Mouse (Mus musculus): ENCODE results near the gene Zp1. TPM values are rescaled to one million over a fixed set of nuclear protein-coding genes. Genes with fewer than 3 reads are reported as not detected.

Gene Zp1
- polyA plus RNA-seq, 1 experiment from 2014 or later = not detected

DNA sequence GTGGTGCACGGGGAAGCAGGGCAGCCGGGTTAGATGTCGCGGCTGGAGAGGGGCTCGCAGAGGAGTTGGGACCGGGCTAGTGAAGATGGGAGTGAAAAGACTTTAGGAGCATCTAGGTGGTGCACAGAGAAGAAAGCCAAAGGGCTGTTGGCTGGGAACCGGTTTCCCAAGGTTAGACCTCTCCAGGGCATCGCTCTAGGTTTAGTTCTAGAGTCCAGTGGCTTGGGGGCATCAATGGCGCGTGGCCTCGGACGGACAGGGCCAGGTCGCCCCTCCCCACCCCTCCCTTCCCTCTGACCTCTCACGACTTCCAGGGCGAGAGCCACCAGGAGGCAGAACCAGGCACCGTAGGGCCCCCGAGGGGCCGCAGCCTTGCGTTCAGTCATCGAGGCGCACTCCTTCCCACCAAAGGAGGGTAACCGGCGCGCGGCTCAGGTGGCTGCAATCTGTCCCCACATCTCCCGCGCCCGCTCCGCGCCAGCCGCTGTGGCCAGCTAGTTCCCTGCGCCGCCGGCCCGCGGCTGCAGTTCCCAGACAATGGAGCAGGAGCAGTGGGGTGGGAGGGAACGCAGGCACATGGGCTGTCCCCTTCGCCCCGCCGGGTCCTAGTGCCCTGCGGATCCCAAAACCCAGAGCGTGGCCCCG is 51.1 kb downstream of the Zp1 start:
- Histone ChIP-seq H3K36me3 (peaks cover 67% of the 10 kb centered on the region), H3K4me1 (peaks cover 34% of the 10 kb centered on the region), H3K4me3 (peak overlapping the region; percentile 84), H3K9ac (peak overlapping the region; percentile 92), H3K4me2 (replicated peaks) (peak overlapping the region; percentile 91), H3K27ac (peak overlapping the region; percentile 90), H3K9me3 (no peaks in the 10 kb centered on the region), H3K27me3 (no peaks in the 10 kb centered on the region)
- WGBS = under 1% methylated on average over 43 of the region's 43 CpGs
- peak; percentile 93 for ATAC-seq (ENCODE audit: low FRiP score, low read depth)

DNA sequence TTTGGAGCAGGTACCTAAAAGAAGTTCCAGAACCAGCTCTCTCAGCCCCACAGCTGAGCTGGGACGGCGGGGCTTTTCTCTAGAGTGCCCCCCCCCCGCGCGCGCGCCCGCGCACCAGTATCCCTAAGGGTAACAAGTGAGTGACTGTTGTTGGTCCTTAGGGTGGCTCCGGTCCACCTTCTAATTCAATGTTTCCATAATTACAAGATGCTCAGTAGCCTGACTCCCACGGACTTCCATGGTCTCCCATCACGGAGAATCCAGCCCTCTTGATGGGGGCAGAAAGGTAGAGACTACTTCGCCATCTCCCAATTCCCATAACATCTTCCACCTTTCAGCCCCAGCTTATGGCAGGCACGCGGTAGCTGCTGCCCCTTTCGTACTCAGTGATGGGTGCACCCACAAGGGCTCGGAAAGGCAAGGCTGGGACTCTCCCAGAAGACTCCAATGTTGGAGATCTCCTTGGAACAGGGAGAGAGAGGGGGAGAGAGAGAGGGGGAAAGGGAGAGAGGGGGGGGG is 51.8 kb downstream of the Zp1 start:
- Histone ChIP-seq H3K4me1 (peaks cover 34% of the 10 kb centered on the region), H3K9ac (peak overlapping the region; percentile 92), H3K4me2 (replicated peaks) (peak overlapping the region; percentile 91), H3K27me3 (no peaks in the 10 kb centered on the region), H3K36me3 (peaks cover 67% of the 10 kb centered on the region), H3K9me3 (no peaks in the 10 kb centered on the region), H3K4me3 (peak overlapping the region; percentile 84), H3K27ac (peak overlapping the region; percentile 90)
- WGBS = 2% methylated on average over 17 of the region's 17 CpGs
- no peak for ATAC-seq (ENCODE audit: low FRiP score, low read depth)

DNA sequence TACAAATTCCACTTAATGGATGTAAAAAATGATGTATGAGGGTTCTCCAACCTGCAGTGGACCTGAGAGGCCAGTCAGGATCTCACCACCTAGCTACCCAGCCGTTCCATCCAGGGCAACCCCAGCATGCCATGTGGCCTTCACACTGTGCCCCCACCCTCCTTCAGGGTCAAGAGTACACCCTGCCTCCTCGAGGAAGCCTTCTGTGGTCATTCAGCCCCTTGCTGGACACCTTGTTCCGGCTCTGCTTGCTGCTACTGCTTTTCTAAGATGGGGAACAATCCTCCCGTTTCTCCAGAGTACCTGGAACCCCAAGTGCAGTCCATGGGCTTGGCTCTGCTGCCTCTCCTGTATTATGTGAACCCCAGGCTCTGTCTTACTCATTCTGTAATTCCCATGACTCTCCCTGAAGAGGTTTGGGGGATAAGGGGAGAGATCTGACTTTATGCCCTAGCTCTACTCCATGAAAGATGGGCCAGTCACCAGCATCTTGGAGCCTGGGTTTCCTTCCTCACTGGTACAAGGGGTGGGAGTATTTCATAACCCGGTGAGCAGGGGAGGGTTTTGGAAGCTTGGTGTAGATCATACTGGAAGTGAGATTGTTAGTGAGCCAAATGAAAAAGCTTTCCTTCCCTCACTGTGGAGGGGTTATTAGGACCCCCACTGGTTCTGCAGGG is 52.3 kb downstream of the Zp1 start:
- H3K27ac ChIP-seq = no peak overlapping the region
- peak overlapping the region; percentile 92 for H3K9ac ChIP-seq
- H3K36me3 ChIP-seq = peaks cover 67% of the 10 kb centered on the region
- no peaks in the 10 kb centered on the region for H3K27me3 ChIP-seq
- H3K4me2 ChIP-seq (replicated peaks) = peak overlapping the region; percentile 91
- no peak for ATAC-seq (ENCODE audit: low FRiP score, low read depth)
- H3K4me1 ChIP-seq = peaks cover 34% of the 10 kb centered on the region
- H3K9me3 ChIP-seq = no peaks in the 10 kb centered on the region
- 28% methylated on average over 5 of the region's 5 CpGs for WGBS
- peak overlapping the region; percentile 84 for H3K4me3 ChIP-seq

DNA sequence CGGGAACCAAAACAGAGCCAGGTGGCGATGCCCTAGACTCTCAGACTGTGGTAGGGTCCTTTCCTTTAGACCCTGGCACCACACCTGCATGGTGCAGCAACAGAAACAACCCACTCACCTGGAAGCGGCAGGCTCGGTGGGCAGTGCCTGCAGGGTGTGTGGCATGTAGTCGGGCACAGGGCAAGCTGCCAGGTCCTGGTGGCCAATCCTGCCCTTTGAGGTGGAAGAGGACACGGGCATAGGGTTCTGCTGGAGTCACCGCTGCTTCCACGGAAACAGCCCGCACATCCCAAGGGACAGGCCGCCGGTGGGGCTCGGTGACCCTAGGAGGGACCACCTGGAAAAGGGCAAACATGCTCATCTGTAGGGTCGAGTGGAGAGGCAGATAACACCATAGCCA is 54.1 kb downstream of the Zp1 start:
- Histone ChIP-seq H3K4me1 (peaks cover 34% of the 10 kb centered on the region), H3K27ac (no peak overlapping the region), H3K4me3 (no peak overlapping the region), H3K4me2 (replicated peaks) (no peak overlapping the region), H3K9ac (no peak overlapping the region), H3K9me3 (no peaks in the 10 kb centered on the region), H3K27me3 (no peaks in the 10 kb centered on the region), H3K36me3 (peaks cover 67% of the 10 kb centered on the region)
- ATAC-seq (ENCODE audit: low FRiP score, low read depth) = no peak
- 93% methylated on average over 13 of the region's 13 CpGs for WGBS

Other genes starting within 250 kb of the Zp1 start
- 0.10 TPM in 1 of 2 replicates, not detected in the other for gene Pga5, start 242.6 kb downstream of the Zp1 start, polyA plus RNA-seq (2015; fragmentation: Nextera tagmentation; extraction: Ambion mirVana)
- 38.3 and 40.9 TPM in 2 replicates for gene Vps37c, start 231.9 kb downstream of the Zp1 start, polyA plus RNA-seq (2015; fragmentation: Nextera tagmentation; extraction: Ambion mirVana)
- gene Cd5, start 181.6 kb downstream of the Zp1 start, polyA plus RNA-seq (2015; fragmentation: Nextera tagmentation; extraction: Ambion mirVana) = 0.08 and 0.19 TPM in 2 replicates
- not detected in 2 replicates for gene Cd6, start 90.6 kb downstream of the Zp1 start, polyA plus RNA-seq (2015; fragmentation: Nextera tagmentation; extraction: Ambion mirVana)
- gene Slc15a3, start 80.9 kb downstream of the Zp1 start, polyA plus RNA-seq (2015; fragmentation: Nextera tagmentation; extraction: Ambion mirVana) = 0.47 and 0.88 TPM in 2 replicates
- gene Tmem132a, start 50.7 kb downstream of the Zp1 start, polyA plus RNA-seq (2015; fragmentation: Nextera tagmentation; extraction: Ambion mirVana) = 106 and 111 TPM in 2 replicates
- gene Tmem109, start 38.6 kb downstream of the Zp1 start, polyA plus RNA-seq (2015; fragmentation: Nextera tagmentation; extraction: Ambion mirVana) = 92.0 and 100 TPM in 2 replicates
- gene Prpf19, start 25.4 kb downstream of the Zp1 start, polyA plus RNA-seq (2015; fragmentation: Nextera tagmentation; extraction: Ambion mirVana) = 49.9 and 50.9 TPM in 2 replicates
- gene Ptgdr2, start 16.5 kb upstream of the Zp1 start, polyA plus RNA-seq (2015; fragmentation: Nextera tagmentation; extraction: Ambion mirVana) = 0.10 TPM in 1 of 2 replicates, not detected in the other
- gene Ccdc86, start 28.6 kb upstream of the Zp1 start, polyA plus RNA-seq (2015; fragmentation: Nextera tagmentation; extraction: Ambion mirVana) = 29.7 and 30.4 TPM in 2 replicates
- gene Ms4a10, start 54.0 kb upstream of the Zp1 start, polyA plus RNA-seq (2015; fragmentation: Nextera tagmentation; extraction: Ambion mirVana) = 0.38 TPM in 1 of 2 replicates, not detected in the other
- not detected in 2 replicates for gene Ms4a15, start 72.6 kb upstream of the Zp1 start, polyA plus RNA-seq (2015; fragmentation: Nextera tagmentation; extraction: Ambion mirVana)
- gene Ms4a18, start 97.4 kb upstream of the Zp1 start, polyA plus RNA-seq (2015; fragmentation: Nextera tagmentation; extraction: Ambion mirVana) = not detected in 2 replicates
- gene Ms4a8a, start 160.5 kb upstream of the Zp1 start, polyA plus RNA-seq (2015; fragmentation: Nextera tagmentation; extraction: Ambion mirVana) = not detected in 2 replicates
- gene 1700017D01Rik, start 210.2 kb upstream of the Zp1 start, polyA plus RNA-seq (2015; fragmentation: Nextera tagmentation; extraction: Ambion mirVana) = not detected in 2 replicates
- gene 1700025F22Rik, start 244.7 kb upstream of the Zp1 start, polyA plus RNA-seq (2015; fragmentation: Nextera tagmentation; extraction: Ambion mirVana) = not detected in 2 replicates